Mouse (Mus musculus) intestine, postnatal 0 days (tissue): ENCODE data around the gene Mpzl3. TPM values are rescaled to one million over a fixed set of nuclear protein-coding genes. Genes with fewer than 3 reads are reported as not detected.

ENCODE experiments used
- ATAC-seq: fragments of 200-750 bp; cut with Nextera tagmentation; 2 replicates; pipeline ENCODE4 v1.8.0; 2017; ENCODE audit warnings: mild to moderate bottlenecking, moderate TSS enrichment, moderate library complexity
- H3K27ac ChIP-seq: fragments of 300-500 bp; sonication (generic); 2 replicates; pipeline ENCODE4 v1.5.1; 2014; ENCODE audit warnings: mild to moderate bottlenecking, low read depth, low read length, moderate library complexity
- H3K27me3 ChIP-seq: fragments of 300-500 bp; sonication (generic); replicated peaks from 2 replicates; pipeline ENCODE4 v1.6.1; 2014; ENCODE audit warnings: low read length, mixed read lengths; ENCODE audit not compliant: control insufficient read depth, insufficient read depth
- H3K36me3 ChIP-seq: fragments of 300-500 bp; sonication (generic); 2 replicates; pipeline ENCODE4 v1.6.1; 2014; ENCODE audit warnings: mild to moderate bottlenecking, moderate library complexity; ENCODE audit not compliant: control insufficient read depth, insufficient read depth
- H3K4me1 ChIP-seq: fragments of 300-500 bp; sonication (generic); replicated peaks from 2 replicates; pipeline ENCODE4 v1.6.1; 2014; ENCODE audit warnings: antibody characterized with exemption, low read length, mixed read lengths; ENCODE audit not compliant: control insufficient read depth, insufficient read depth
- H3K4me2 ChIP-seq: fragments of 300-500 bp; sonication (generic); replicated peaks from 2 replicates; pipeline ENCODE4 v1.6.1; 2014; ENCODE audit warnings: low read depth, mild to moderate bottlenecking, moderate library complexity
- H3K4me3 ChIP-seq: fragments of 300-500 bp; sonication (generic); 2 replicates; pipeline ENCODE4 v1.5.1; 2014; ENCODE audit warnings: low read depth, low read length
- H3K9ac ChIP-seq: fragments of 300-500 bp; sonication (generic); 2 replicates; pipeline ENCODE4 v1.6.1; 2014; ENCODE audit warnings: mild to moderate bottlenecking, low read depth, low read length
- H3K9me3 ChIP-seq: fragments of 300-500 bp; sonication (generic); 2 replicates; pipeline ENCODE4 v1.6.1; 2016; ENCODE audit warnings: mixed run types; ENCODE audit not compliant: control insufficient read depth
- CTCF ChIP-seq: sonication (generic); IDR thresholded peaks from 2 replicates; pipeline ENCODE4 v1.5.1; 2016; ENCODE audit warnings: low read depth, mild to moderate bottlenecking, control low read depth, antibody characterized with exemption, moderate library complexity
- WGBS: fragments of 180-500 bp; shearing (Covaris S2); extraction: QIAGEN DNeasy Blood & Tissue Kit; methylation state at CpG from one replicate; pipeline ENCODE4 v1.1.7; 2014; 5-methylcytosine and 5-hydroxymethylcytosine counted together
- polyA plus RNA-seq: library from polyadenylated mRNA; unstranded; fragments of >200 nt; fragmentation: Nextera tagmentation; extraction: Ambion mirVana; gene quantifications from 2 replicates; pipeline ENCODE4 v1.2.1, GENCODE M21; 2015

Gene Mpzl3
- polyA plus RNA-seq, 1 experiment from 2014 or later, result 6.5 TPM

GRCm38 (mm10) chr9:45014879-45015278 is 40.1 kb upstream of the Mpzl3 start:
- WGBS, result 48% methylated on average over 2 of the region's 2 CpGs
- H3K36me3 ChIP-seq, result no peaks in the 10 kb centered on the region
- no peaks in the 10 kb centered on the region for H3K9me3 ChIP-seq
- H3K4me3 ChIP-seq, result no peak overlapping the region
- H3K4me2 ChIP-seq, result no peak overlapping the region
- no peak for ATAC-seq
- H3K9ac ChIP-seq, result no peak overlapping the region
- peak; percentile 22; the same call in 1 of the 2 replicates for TF ChIP-seq CTCF
- H3K27ac ChIP-seq, result no peak overlapping the region
- no peaks in the 10 kb centered on the region for H3K27me3 ChIP-seq
- no peaks in the 10 kb centered on the region for H3K4me1 ChIP-seq

- H3K9me3 ChIP-seq, result no peaks in the 10 kb centered on the region
- no peak for TF ChIP-seq CTCF
- no peak overlapping the region for H3K27ac ChIP-seq
- no peaks in the 10 kb centered on the region for H3K27me3 ChIP-seq
- ATAC-seq, result no peak
- no peaks in the 10 kb centered on the region for H3K36me3 ChIP-seq
- no peaks in the 10 kb centered on the region for H3K4me1 ChIP-seq
- 66% methylated on average over 3 of the region's 3 CpGs for WGBS
- no peak overlapping the region for H3K4me2 ChIP-seq
- H3K4me3 ChIP-seq, result no peak overlapping the region
- H3K9ac ChIP-seq, result no peak overlapping the region
Observed at GRCm38 (mm10) chr9:45015841-45016240, 39.1 kb upstream of the Mpzl3 start.

GRCm38 (mm10) chr9:45018031-45018430 is 37.0 kb upstream of the Mpzl3 start:
- H3K9me3 ChIP-seq, result no peaks in the 10 kb centered on the region
- no peak for ATAC-seq
- H3K9ac ChIP-seq, result no peak overlapping the region
- no peak overlapping the region for H3K4me3 ChIP-seq
- no peak overlapping the region for H3K4me2 ChIP-seq
- no peak overlapping the region for H3K27ac ChIP-seq
- 79% methylated on average over 11 of the region's 11 CpGs for WGBS
- no peaks in the 10 kb centered on the region for H3K36me3 ChIP-seq
- no peaks in the 10 kb centered on the region for H3K27me3 ChIP-seq
- no peak for TF ChIP-seq CTCF
- H3K4me1 ChIP-seq, result no peaks in the 10 kb centered on the region

- Histone ChIP-seq H3K36me3 (no peaks in the 10 kb centered on the region), H3K4me2 (no peak overlapping the region), H3K9me3 (no peaks in the 10 kb centered on the region), H3K4me3 (no peak overlapping the region), H3K9ac (no peak overlapping the region), H3K27me3 (0 out of 2 replicates have a peak, but pooled peaks cover 4% of the 10 kb centered on the region), H3K4me1 (no peaks in the 10 kb centered on the region), H3K27ac (no peak overlapping the region)
- ATAC-seq, result no peak
- peak; percentile 93 for TF ChIP-seq CTCF
- 18% methylated on average over 3 of the region's 3 CpGs for WGBS
Observed at GRCm38 (mm10) chr9:45022800-45023199, 32.2 kb upstream of the Mpzl3 start.

- Histone ChIP-seq H3K9me3 (no peaks in the 10 kb centered on the region), H3K27ac (no peak overlapping the region), H3K4me3 (no peak overlapping the region), H3K4me2 (no peak overlapping the region), H3K36me3 (no peaks in the 10 kb centered on the region), H3K9ac (no peak overlapping the region), H3K4me1 (no peaks in the 10 kb centered on the region), H3K27me3 (0 out of 2 replicates have a peak, but pooled peaks cover 4% of the 10 kb centered on the region)
- ATAC-seq, result no peak
- WGBS, result 60% methylated on average over 3 of the region's 3 CpGs
- TF ChIP-seq CTCF, result no peak
Observed at GRCm38 (mm10) chr9:45023638-45024037, 31.3 kb upstream of the Mpzl3 start.

GRCm38 (mm10) chr9:45024187-45024586 is 30.8 kb upstream of the Mpzl3 start:
- Histone ChIP-seq H3K36me3 (no peaks in the 10 kb centered on the region), H3K27me3 (0 out of 2 replicates have a peak, but pooled peaks cover 4% of the 10 kb centered on the region), H3K4me1 (no peaks in the 10 kb centered on the region), H3K4me2 (no peak overlapping the region), H3K9me3 (no peaks in the 10 kb centered on the region), H3K27ac (no peak overlapping the region), H3K4me3 (no peak overlapping the region), H3K9ac (no peak overlapping the region)
- no peak for TF ChIP-seq CTCF
- 81% methylated on average over 2 of the region's 2 CpGs for WGBS
- no peak for ATAC-seq

GRCm38 (mm10) chr9:45027376-45027775 is 27.6 kb upstream of the Mpzl3 start:
- H3K27ac ChIP-seq, result no peak overlapping the region
- no peak overlapping the region for H3K4me2 ChIP-seq
- WGBS, result 61% methylated on average over 8 of the region's 8 CpGs
- H3K4me3 ChIP-seq, result no peak overlapping the region
- no peaks in the 10 kb centered on the region for H3K36me3 ChIP-seq
- no peak overlapping the region for H3K9ac ChIP-seq
- no peak for TF ChIP-seq CTCF
- H3K27me3 ChIP-seq, result 0 out of 2 replicates have a peak, but pooled peaks cover 4% of the 10 kb centered on the region
- no peak for ATAC-seq
- H3K9me3 ChIP-seq, result no peaks in the 10 kb centered on the region
- no peaks in the 10 kb centered on the region for H3K4me1 ChIP-seq
